Mouse (Mus musculus) ES-E14 (cell line): ENCODE data around the gene Deaf1.

Experiments used
- CHD2 ChIP-seq: IDR thresholded peaks from 2 replicates; pipeline ENCODE4 v1.6.1; 2014; ENCODE audit warnings: mild to moderate bottlenecking, low read depth, low read length, inconsistent platforms
- HCFC1 ChIP-seq: IDR thresholded peaks from 2 replicates; pipeline ENCODE4 v1.6.1; 2012; ENCODE audit warnings: low read length, inconsistent platforms, borderline replicate concordance; ENCODE audit not compliant: insufficient read depth
- MAFK ChIP-seq: IDR thresholded peaks from 2 replicates; pipeline ENCODE4 v1.6.1; 2014; ENCODE audit warnings: mild to moderate bottlenecking, low read depth, low read length, inconsistent platforms; ENCODE audit not compliant: insufficient read depth
- ZNF384 ChIP-seq: IDR thresholded peaks from 2 replicates; pipeline ENCODE4 v1.6.1; 2012; ENCODE audit warnings: low read depth, low read length, inconsistent platforms

GRCm38 (mm10) chr7:141327469-141328372, at the start of gene Deaf1, which contains the start of gene Tmem80:
- TF ChIP-seq HCFC1 (no peak), MAFK (no peak), ZNF384 (no peak), CHD2 (no peak)
